Mouse (Mus musculus) liver, postnatal 0 days (tissue): ENCODE measurements around the gene Ndn.

ENCODE experiments used
- CTCF ChIP-seq: sonication (generic); IDR thresholded peaks from 2 replicates; pipeline ENCODE4 v1.5.1; 2016; ENCODE audit warnings: antibody characterized with exemption, low read depth
- EP300 ChIP-seq: IDR thresholded peaks from 2 replicates; pipeline ENCODE4 v1.6.1; 2016; ENCODE audit warnings: antibody characterized with exemption, low read depth, mild to moderate bottlenecking

DNA sequence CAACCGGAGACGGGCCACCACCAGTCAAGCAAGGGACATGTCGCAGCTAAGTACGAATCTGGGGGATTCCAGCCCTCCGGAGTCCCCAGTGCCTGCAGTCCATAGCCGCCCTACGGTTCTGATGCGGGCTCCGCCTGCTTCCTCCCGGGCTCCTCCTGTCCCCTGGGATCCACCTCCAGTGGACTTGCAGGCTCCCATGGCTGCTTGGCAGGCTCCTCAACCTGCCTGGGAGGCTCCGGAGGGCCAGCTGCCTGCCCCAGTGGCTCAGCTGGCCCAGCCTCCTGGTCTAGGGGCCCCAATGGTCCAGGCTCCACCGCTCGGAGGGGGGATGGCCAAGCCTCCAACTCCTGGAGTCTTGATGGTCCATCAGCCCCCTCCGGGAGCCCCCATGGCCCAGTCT lies 30.9 kb downstream of the Ndn start:
- TF ChIP-seq CTCF (no peak), EP300 (no peak)
